Mouse (Mus musculus) forelimb bud, embryonic 11.5 days (tissue): Measurements from ENCODE around the gene Fgg.
A peak's percentile ranks its signal among the peaks of the same experiment; 100 is the strongest.

Experiments
- DNase-seq: peaks from one replicate; pipeline ENCODE4 v3.0.0-alpha.2; 2012; ENCODE audit warnings: low read depth, low spot score

Fgg gene

GRCm38 (mm10) chr3:83025475-83026301 is 18.2 kb downstream of the Fgg start, which contains the start of gene Fga:
Fga (plus strand) TSS chr3:83026076.
- DNase-seq, result no peak

DNA sequence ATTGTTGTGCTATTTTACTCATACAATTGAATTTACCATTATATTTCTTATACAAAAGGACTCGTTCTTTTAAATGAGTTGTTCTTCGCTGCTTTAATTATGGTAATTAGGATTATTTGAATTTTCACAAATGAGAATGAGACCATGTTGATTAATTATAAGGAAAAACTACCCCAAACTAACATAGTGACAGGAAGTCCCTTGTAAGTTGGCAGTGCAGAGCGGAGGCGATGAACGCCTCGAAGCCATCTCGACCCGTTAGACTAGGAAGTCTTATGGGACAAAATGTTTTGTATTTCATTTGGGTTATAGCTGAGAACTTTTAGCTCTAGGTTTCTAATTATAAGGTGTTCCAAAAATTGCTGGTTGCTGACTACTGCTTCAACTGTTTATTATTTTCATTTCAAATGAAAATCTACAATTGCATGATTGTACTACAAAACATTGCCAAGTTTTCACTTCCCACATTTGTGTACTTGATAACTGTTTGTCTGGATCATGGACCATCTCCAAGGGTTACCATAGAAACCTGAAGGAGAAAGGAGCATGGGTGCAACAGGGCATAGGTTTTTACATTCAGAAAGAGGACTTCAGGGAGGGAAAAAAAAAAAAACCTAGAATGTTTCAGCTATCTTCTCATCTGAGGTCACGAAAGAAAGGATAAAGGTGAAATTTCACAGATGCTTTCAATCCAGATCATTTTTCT is 20.2 kb downstream of the Fgg start:
- DNase-seq, result no peak

- no peak for DNase-seq
These were observed 22.8 kb downstream of the Fgg start for GRCm38 (mm10) chr3:83030331-83030730.

- no peak for DNase-seq
These were observed 25.3 kb downstream of the Fgg start for GRCm38 (mm10) chr3:83032746-83033308.

DNA sequence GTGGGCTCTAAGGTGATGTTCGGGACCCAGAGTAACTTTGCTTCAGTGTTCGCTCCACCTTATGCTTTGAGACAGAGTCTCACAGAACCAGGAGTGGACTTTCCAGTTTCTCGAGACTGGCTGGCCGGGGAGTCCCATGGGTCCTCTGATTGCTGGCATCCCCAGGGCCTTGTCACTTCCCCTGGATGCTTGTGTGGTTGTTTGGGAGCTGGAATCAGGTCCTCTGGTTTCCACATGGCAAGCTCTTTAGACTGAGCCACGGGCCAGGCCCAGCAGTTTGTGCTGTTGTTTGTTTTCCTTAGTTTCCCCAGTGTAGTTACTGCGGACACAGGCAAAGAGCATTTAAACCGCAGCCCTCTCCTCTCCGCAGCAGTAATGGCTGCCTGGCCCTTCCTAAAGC is 26.3 kb downstream of the Fgg start:
- no peak for DNase-seq

- DNase-seq, result no peak
These were observed 31.3 kb downstream of the Fgg start for GRCm38 (mm10) chr3:83038865-83039264.

- DNase-seq, result no peak
These were observed 32.1 kb downstream of the Fgg start for GRCm38 (mm10) chr3:83039666-83040065.

GRCm38 (mm10) chr3:83042451-83042850 is 34.9 kb downstream of the Fgg start:
- no peak for DNase-seq

DNA sequence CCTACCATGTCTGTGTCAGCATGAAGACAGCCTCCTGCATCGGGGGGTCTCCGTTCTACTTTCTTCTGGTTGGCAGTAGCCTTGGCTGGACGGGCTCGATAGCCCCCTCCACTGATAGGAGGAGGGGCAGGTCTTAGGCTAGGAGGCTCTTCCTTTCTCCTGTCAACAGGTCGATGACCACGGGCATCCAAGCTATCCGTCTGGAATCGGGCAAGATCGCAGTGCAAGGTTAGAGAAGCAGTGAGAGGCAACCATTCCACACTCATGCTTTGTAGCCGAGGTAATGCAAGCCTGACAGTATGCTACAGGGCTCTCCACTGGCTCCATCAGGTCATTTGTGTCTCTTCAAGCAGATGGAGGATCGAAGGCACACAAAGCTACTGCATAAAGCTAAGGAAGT is 39.1 kb downstream of the Fgg start:
- no peak for DNase-seq

GRCm38 (mm10) chr3:83049680-83050079 is 42.2 kb downstream of the Fgg start, which contains the start of gene Fgb:
Fgb (minus strand) TSS chr3:83049863.
- DNase-seq, result no peak

GRCm38 (mm10) chr3:83050661-83051060 is 43.1 kb downstream of the Fgg start:
- no peak for DNase-seq

DNA sequence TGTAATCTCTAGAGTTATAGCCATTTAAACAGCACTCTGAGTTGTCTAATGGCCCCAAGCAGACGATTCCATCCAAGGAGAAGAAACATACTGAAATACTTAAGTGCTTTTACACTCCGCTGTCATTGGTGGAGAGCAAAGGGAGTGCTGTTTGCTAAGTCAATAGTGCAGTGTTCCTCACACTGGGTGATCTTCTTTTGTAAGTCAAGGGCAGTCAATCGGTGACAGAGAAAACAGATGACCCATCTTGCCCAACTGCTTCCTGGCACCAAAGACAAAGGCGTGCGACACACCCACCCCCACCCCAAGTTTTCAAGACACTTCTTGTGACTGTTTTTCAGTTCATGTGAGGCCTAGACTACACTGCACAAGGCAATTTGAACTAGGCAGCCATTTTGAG is 44.6 kb downstream of the Fgg start:
- no peak for DNase-seq

GRCm38 (mm10) chr3:83053126-83053525 is 45.6 kb downstream of the Fgg start:
- DNase-seq, result no peak

GRCm38 (mm10) chr3:83053758-83054157 is 46.2 kb downstream of the Fgg start:
- no peak for DNase-seq

- no peak for DNase-seq
These were observed 47.2 kb downstream of the Fgg start for GRCm38 (mm10) chr3:83054759-83055158.

DNA sequence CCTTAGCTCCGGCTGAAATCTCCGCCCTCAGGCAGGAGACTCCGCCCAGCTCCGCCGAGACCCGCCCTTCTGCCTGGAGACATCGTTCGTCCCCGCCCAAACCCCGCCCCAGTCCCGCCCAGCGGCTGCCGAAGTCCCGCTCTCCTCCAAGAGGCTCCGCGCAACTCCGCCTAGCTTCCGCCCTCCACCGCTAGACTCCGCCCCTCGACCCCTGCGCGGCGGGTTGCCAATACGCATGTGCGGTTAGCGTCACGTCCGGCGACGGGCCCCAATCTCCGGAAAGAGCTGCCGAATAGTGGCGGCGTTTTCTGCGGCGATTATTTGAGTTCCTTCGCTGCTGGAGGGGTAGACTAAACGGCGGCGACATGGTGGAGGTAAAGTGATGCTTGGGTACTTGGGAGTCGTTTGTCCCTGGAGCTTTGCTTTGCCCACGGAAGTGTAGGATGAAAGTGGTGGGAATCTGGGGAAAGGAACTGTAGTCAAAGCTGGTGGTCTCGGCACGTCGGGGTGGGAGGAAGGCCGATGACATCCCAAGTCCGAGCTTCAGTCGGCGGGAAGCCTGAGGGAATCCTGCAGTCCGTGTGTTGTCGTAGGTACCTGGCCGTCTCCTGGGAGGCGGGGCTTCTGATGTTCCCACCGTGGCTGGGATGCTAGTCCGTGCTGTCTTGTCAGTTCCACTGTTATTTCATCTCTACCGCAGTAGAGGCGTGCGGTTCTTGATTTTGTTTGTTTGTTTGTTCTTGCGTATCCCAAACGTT is 47.9 kb downstream of the Fgg start, which contains the start of gene Plrg1:
Gene Plrg1, plus strand, starts transcription at position 242 of the 758 bp plus-strand sequence.
- peak; percentile 97 for DNase-seq

DNA sequence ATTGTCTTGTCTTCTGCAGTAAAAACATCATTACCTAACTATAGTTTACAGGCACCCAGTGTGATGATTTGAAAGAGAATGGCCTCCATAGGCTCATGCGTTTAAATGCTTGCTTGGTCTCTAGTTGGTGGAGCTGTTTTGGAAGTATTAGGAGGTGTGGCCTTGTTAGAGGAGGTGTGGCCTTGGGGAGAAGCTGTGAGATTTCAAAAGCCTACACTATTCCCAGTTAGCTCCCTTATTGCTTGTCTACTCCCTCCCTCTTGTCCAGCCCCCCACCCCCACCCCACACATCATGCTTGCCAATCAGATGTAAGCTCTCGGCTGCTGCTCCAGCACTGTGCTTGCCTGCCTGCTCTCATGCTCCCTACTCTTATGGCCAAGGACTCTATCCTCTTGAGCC is 49.5 kb downstream of the Fgg start:
- DNase-seq, result no peak
